Mouse (Mus musculus): ENCODE results near the gene Wfdc8.

DNA sequence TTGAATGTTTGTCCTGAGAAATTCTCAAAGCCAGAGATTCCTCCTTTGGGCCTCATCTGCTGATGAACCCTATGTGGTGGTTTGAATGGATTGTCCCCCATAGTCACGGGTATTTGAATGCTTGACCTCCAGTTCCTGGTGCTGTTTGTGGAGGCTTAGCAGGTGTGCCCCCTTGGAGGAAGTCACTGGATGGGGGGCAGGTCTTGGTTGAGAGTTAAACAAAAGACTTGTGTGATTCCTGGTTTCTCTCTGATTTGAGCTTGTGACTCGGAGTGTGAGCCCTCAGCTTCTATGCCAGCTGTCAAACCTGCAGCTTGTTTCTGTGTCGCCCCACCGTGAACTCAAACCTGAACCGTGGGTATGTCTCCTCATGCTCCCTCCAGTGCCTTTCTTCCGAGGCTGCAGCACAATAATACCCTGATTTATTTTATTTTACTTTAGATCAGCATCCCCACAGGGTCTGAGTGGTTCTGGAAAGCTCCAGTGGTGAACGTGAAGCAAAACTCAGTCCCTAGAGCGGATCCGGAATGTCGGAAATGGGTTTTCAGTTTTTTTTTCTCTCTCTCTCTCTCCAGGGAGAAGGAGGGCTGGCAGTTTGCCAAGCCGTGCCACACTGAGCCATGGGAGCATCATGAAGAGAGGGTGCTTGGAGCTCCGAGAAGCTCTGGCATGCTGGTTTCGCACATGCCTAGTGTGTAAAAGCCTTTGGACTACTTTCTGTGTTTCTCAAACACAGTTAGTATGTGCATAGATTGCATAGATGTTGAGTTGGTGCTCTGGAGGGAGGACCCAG is 28.7 kb upstream of the Wfdc8 start:
- TF ChIP-seq CTCF (IDR thresholded peaks at IDR 0.05; ENCODE audit: control insufficient read depth, insufficient read depth, insufficient read length) (no peak), USF1 (IDR thresholded peaks at IDR 0.05; ENCODE audit: low read depth) (no peak), MYOG (IDR thresholded peaks at IDR 0.05; ENCODE audit: control insufficient read depth, extremely low read depth, insufficient read length) (no peak), MAX (IDR thresholded peaks at IDR 0.05) (no peak), MYOD1 (IDR thresholded peaks at IDR 0.05; ENCODE audit: control insufficient read depth, insufficient read length, low read depth) (no peak)

Data from C2C12 (cell line).